Mouse (Mus musculus) 3134 (cell line): ENCODE measurements around the gene Krtap11-1.

ENCODE experiments used
- DNase-seq: peaks from one replicate; pipeline ENCODE4 v3.0.0-alpha.2; 2011; ENCODE audit warnings: low spot score; ENCODE audit not compliant: insufficient read length; ENCODE audit errors: extremely low read depth

The Krtap11-1 gene

DNA sequence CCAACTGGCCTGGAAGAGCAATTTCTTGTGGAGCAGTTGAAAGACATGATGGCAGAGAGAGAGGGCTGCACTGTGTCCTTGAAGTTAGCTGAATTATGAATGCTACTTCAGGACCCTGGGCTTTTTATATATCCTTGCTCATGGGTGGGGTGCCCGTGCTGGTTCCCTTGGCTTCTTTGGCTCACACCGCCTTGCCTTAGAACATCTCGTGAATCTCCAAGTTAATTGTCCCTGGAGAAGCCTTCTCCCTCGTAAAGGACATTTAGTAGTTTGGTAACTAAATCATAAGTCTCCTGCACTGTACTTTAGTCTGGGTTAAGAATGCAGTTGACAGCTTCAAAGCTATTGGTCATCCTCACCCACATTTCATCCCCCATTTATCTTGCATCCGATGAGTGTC, at the start of gene Krtap11-1:
TSS of gene Krtap11-1 (minus strand) at position 101 of the 400 bp plus-strand sequence.
- no peak for DNase-seq

DNA sequence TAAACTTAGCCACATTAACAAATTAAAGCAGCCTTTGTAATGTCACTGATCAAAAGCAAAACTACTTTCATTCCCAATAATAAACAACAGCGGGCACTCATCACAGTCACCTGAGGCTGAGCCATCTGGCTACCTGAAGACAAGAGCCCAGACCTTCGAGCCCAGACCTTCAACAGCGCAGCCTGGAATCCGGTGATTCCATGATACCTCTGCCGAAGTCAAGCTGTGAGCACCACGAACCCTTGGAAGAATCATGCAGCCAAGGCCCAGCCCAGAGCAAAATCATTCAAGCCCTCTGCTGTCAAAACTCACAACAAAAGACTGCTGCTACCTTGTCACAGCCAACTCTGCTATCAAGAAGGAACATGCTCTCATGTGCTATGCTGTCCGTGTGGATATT, 47.2 kb upstream of the Krtap11-1 start:
- DNase-seq: no peak

DNA sequence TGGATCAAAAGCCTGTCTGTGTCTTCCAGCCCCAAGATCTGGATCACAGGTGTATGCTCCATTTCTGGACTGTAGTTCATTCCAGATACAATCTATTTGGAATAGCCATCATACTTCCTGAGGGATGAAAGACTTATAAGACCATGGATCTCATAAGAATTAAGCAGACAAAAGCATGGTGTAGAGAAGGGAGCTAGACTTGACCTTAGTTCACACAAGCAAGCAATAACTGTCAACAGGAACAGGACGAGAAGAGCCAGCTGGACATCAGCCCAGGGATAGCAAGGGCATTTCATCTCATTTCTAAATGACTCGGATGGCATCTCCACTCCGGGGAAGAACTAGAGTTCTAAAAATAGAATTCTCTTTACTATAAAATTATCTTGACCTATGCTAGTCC, 46.3 kb upstream of the Krtap11-1 start:
- DNase-seq: no peak

DNA sequence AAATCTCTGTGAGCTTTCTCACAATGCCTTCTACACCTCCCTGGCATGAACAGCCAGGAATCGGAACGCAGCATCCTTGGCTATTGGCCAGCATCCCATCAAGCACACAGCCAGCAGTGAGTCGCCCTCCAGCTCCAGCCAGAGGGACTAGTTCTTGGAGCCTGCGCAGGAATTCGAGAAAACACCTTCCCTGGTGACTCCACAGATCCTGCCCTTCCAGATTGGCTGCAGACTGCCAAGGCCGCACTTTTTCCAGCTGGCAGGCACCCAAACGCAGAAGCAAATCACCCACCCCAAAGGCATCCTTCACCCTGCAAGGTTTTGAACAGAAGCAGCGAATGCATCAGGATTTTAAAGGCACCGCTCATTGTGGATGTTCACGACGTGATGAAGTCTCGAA, 42.7 kb upstream of the Krtap11-1 start:
- no peak for DNase-seq

DNA sequence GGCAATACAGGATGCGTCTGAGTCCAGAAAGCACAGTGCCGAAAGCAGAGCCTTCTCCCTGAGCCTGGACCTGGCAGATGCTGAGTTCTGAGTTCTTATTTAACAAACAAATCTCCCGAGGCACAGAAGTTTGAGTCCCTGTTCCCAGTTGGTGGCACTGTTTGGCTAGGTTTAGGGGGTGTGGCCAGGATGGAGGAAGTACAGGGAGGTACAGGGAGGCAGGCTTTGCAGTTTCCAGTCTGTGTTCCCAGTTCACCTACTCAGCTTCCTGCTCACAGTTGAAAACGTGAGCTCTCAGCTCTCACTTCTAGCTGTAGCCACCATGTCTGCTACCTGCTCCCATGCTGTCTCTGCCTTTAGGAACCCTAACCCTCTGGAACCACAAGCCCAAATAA, 37.8 kb upstream of the Krtap11-1 start:
- no peak for DNase-seq

DNA sequence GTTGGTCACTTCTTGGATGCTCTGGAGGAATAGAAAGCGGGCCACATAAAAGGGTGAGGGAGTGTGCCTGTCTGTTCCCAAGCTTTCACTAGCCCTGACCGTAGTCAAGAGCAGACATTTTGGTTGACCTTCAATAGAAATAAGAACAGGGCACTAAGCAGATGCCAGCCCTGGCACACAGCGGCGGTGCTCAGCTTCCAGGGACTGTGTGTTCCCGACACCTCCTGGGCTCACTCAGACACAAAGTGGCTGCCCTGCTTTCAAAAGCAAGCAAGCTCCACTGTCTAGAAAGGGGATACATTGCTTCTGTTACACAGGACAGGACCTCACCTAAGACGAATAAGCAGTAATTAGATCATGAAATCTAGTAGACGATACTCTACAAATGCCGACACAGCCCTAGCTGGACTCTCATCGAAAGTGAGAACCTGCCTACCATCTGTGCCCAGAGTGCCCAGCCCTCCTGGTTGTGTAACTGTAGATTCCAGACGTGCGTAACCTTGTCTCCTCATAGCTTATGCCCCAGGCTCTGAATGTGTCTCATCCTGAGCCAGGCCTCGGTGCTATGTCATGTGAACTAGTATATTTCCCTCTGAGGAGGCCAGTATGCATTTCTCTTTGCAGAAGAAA, 37.3 kb upstream of the Krtap11-1 start:
- no peak for DNase-seq

DNA sequence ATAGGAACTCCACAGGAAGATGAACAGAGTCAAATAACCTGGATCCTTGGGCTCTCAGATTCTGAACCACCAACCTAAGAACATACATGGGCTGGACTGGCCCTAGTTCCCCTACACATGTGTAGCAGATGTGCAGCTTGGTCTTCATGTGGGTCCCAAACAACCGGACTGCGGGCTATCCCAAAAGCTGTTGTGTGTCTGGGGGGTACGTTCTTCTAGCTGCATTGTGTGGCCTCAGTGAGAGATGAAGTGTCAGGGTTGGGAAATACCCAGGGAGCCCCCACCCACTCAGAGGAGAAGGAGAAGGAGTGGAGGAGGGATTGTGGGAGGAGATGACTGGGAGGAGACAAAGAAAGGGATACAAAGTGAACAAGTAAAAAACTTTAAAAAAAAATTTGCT, 36.0 kb upstream of the Krtap11-1 start:
- no peak for DNase-seq

DNA sequence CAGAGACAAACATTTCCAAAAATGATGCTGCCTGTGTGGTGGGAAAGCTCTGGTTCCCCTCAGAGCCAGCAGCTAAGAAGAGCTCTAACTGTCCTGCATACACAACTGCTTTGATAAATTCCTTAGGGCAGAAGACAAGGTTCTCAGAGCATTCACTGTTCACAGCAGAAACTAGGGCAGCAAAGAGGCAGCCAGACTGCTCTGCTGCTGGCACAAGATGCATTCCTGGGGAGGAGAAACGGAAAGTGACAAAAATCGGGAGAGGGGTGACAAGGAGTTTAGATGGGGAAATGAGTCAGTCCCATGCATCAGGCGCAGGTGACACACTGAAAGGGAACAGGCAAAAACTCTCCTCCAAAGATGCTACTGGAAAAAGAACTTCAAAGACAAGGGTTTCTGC, 16.2 kb upstream of the Krtap11-1 start:
- DNase-seq: no peak

DNA sequence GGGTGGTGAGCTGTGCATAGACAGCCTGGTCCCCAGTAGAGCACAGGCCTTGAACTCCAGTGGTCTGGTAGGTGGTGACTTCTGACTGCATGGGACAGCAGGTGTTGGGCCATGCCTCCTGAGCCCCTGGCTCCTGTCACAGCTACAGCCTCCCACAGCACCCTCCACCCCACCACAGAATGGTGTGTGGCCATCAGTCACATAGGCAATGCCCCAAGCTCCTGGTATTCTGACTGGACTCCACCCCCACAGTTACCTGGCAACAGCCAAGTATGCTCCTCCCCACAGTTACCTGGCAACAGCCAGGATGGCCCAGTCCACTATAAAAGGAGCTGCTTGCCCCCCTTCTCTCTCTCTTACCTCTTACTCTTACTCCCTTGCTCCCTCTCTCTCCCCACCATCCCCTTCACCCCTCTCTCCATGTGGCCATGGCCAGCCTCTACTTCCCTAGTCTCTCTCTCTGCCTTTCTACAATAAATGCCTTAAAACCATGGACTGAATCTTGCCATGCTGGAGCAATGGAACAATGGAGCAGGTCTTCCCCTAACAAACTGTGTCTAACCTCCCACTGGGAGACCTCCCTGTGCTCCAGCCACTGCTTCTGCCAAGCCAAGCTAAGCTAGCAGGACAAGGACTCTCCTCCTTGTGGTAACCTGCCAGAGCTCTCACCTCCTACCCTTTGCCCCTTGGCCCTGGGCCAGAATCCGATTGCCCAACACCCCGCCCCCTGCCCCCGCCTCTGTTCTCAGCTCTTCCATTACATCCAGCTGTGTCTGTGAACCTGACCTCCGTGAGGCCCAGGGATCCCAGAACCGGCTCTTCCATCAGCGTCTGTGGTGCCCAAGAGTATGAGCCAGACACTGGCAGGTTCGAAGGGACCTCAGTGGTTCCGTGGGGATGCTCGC, 14.9 kb upstream of the Krtap11-1 start:
- peak; percentile 5 for DNase-seq

DNA sequence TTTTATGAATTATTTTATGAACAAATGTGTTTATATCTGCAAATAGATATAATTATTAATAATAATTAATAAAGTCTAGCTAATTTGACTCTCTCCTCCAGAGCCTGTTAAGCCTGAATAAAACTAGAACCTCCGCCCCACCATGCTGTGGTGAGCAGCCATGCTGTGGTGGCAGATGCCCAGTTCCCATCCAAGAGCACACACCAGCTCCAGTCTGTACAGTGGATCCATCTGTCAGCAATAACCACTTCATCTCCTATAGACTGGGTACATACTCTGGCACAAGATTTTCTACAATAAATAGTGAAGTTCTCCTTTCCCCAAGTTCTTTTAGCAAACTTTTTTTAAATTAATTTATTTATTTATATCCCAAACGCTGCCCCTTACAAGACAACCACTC, 10.7 kb upstream of the Krtap11-1 start:
- DNase-seq: no peak

DNA sequence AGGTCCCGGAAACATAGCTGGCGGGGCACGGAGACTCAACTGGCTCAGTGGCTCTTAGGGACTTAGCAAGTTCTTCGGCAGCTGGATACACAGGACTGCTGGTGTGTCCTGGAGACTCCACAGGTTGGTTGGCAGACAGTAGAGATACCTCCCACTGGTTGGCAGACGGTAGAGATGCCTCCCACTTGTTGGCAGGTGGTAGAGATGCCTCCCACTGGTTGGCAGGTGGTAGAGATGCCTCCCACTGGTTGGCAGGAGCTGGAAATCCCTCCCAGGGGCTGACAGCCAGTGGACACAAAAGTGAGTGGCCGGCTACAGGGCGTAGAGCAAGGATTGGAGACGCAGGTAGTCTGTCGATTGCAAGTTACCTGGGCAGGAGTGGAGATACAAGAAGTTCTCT, 467 bp downstream of the Krtap11-1 start:
- DNase-seq: no peak

DNA sequence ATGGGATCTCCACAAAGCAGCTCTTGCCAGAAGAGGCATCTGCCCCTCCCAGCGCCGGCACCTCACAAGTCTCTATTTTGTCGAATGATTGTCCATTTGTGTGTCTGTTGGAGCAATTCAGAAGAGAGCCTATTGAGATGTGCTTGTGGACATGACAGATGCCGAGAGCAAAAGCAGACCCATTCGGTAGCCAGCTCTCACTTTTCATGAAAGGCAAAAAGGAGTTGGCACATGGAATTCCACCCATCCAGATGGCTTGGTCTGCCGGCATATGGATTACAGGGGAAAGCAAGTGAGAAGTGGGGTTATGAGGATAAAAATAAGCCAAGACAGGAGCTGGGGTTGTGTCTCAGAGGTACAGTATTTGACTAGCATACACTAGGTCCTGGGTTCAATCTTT, 1.8 kb downstream of the Krtap11-1 start:
- DNase-seq: no peak

DNA sequence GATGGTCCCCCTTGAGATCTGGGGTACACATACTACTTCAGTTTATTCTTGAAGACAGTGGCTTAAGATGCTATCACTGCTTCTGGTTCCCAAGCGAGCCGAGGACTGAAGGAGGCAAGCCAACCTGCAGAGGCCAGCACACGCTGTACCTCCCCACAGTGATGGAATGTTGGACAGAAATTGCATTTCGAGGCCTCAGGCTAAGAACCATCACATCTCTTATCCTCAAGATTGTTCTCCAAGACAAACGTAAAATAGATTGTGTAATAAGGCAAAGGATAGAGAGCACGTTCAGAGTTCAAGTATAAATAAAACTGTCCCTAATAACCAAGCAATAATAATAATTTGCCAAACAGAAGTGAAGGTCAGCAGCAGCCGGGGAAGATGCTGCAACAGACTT, 2.8 kb downstream of the Krtap11-1 start:
- DNase-seq: no peak

DNA sequence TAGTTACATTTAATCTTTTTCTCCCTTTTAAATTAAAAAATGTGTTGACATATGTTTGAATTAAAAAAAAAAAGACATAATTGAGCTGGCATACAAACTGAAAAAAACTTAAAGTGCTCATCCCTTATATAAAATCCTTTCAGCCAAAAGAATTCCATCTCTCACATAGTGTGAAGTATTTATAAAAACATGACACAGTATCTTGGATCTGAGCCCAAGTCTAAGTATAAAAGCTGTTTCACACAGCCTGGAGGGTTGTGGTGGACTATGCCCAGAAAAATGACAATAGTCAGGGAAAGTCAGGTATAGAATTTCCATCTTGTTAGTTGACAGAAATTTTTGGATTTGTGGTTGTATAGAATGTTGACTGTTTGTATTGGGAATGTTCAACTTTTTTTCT, 20.7 kb downstream of the Krtap11-1 start:
- DNase-seq: no peak

DNA sequence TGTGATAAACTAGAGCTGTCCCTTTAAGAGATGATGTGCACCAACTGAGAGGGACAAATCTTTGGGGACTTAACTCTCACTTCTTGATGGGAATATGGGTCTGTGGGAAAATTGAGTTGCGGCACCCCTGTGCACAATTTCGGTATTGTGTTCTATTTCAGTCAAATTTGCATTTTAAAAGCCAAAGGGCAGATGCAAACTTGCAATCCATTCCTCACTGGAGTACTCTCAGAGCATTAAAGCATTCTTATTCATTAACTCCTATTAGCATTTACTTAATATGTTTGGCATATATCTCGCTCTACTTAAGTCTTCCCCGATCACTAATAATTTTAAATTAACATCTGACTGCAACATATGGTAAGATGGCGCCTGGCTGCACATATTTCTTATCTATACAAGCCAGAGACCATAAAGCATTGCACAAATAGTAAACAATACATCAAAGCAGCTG, 32.9 kb downstream of the Krtap11-1 start:
- DNase-seq: no peak

DNA sequence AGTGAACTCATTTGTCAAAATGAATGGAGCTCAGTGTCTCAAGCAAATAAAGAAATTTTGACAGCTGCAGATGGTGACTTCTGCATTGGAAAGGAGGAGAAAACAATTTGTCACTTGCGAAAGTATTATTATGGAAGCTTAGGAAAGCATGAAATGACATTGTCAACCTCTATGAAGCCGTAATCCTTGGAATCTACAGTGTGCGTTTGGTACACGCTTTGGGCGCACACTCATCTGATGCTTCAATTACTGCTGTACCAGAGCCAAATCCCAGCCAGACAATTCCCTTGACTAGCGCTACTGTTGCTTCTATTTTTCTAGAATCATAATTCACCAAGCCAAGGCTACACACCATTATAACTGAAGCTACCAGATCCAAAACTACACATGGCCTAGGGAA, 33.6 kb downstream of the Krtap11-1 start:
- no peak for DNase-seq

DNA sequence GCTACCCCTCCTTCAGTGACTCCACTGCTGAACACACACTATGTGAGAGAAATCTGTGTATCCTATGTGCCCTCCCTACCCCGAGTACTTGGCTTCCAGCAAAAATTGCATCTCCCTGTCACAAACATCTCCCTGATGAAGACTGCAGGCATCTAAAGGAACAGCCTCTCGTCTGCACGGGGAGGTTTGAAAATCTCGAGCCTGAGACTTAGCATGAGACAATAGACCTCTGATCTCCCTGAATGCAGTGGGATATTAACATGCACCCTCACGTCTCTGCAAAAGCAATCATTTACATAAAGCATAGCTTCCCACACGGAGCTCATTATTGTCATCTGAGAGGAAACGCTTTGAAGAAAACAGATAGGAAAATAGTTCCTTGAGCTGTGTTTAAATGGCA, 40.4 kb downstream of the Krtap11-1 start:
- DNase-seq: no peak

DNA sequence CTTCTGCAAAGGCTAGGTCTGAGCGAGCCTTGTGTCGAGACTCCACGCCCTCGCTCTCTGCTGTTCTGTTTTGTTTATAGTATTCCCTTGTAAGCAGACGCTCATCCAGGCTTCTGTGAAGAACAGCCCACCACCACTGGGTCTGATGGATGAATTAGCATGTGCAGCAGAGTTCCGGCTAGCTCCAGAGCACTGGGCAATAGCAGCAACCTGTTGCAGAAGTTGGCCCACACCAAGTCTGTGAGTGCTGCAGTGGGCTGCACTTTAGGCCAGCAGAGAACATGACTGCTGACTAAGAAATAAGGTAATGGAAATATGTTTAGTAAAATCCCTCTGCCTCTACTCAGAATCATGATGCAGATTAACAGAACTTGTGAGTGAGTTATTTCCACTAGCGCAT, 41.1 kb downstream of the Krtap11-1 start:
- DNase-seq: no peak

DNA sequence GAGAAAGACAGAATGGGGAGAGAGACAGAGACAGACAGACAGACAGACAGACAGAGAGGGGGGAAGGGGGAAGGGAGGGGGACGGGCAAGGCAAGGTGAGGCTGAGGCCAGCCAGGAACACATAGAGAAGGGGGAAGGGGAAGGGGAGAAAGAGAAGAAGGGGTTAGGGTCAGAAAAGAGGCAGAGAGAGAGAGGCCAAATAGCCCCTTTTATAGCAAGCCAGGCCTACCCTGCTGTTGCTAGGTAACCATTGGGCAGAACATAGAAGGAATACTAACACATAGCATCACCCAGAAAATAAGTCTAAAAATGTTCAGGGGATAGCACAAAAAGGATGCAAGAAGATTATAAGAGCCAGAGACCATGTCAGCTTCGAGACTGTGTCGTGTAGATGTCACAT, 42.6 kb downstream of the Krtap11-1 start:
- no peak for DNase-seq

DNA sequence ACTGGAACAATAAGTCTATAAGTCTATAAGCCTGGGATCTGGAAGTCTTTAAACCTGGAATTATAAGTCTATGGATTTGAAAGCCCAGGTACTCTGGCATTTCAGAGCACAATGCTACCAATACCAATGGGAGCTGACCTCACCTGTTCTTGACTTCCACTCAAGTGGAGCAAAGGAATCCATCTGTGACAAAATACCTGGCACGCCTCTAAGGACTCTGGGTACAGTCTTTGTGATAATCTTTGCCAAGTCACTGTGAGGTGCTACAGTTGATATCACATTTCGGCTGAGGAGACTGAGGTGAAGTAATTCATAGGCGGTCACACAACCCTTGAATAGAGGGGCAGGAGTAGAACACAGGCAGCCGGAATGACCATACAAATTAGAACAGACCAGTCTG, 50.0 kb downstream of the Krtap11-1 start:
- DNase-seq: no peak

DNA sequence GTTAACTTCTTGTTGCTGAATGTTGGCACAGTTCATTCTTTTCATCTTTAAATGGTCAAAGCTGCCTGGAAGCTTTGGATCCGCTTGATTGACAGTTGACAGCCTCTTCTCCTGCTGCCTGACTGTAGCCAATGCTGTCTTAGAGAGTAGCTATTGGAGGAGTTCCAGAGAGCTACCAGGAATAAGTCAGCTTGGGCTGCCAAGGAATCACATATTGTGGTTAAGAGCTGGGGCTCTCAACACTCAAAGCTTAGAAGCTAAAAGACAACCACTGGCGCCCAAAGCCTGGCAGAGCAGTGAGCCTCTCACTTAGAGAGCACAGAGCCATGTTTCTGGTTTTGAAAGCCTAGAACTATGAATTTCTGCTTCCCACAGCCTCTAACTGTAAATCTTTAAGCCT, 50.4 kb downstream of the Krtap11-1 start:
- DNase-seq: no peak
